Mouse (Mus musculus) erythroid progenitor cell, adult 5-6 weeks (primary cell): ENCODE measurements around the gene Dbil5. TPM values are rescaled to one million over a fixed set of nuclear protein-coding genes. Genes with fewer than 3 reads are reported as not detected.

Experiments
- ATAC-seq: replicated peaks from 2 replicates; pipeline ENCODE4 v1.8.0; 2016; ENCODE audit warnings: moderate number of reproducible peaks, mild to moderate bottlenecking, moderate TSS enrichment, inconsistent platforms; ENCODE audit not compliant: poor library complexity, low FRiP score, severe bottlenecking
- total RNA-seq, 2 experiments: library from RNA; stranded (forward) in 1 of 2; stranded (reverse) in 1 of 2; fragments of 150-400 nt in 1 of 2; fragments of 186-747, 209-891 nt in 1 of 2; gene quantifications; 2 replicates each; pipeline versions ENCODE4 v1.2.3 to v1.2.4; 2015 to 2017; ENCODE audit warnings: low replicate concordance in 2 of 2

Gene Dbil5
- total RNA-seq, 2 experiments from 2014 or later = not detected

GRCm38 (mm10) chr11:76224631-76225030, 7.2 kb downstream of the Dbil5 start:
- no peak for ATAC-seq

DNA sequence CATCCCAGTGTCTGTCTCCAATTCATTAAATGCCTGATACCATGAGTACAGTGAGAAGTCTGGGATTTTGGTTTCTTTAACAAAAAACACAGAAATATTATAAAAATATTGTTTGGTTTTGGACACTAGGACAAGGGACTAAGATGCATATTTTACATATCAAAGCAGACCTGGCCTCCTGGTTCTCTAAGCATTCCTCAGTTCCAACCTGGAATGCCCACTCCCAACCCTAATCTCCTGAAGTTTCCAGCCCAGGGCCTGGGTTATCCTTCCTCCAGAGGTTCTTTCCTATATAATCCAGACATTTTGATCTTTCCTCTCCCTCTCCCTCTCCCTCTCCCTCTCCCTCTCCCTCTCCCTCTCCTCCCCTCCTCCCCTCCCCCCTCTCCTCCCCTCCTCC, 7.6 kb downstream of the Dbil5 start:
- no peak for ATAC-seq

- ATAC-seq = no peak
Measured at GRCm38 (mm10) chr11:76236136-76236535, 18.7 kb downstream of the Dbil5 start.

DNA sequence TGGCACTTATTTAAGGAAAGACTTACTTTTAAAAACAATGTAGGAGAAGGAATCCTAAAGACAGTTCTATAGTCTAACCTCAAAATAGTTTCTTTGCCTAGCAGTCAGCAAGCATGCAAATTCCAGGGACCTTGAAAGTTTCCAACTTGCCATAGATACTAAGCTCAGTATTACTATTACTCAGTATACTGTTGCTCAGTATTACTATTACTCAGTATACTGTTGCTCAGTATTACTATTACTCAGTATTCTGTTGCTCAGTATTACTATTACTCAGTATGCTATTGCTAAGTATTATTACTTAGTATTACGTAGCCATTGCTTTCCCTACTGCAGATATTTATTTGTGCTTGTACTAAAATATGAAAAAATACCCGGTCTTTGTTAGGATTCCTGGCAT, 22.3 kb downstream of the Dbil5 start:
- no peak for ATAC-seq

DNA sequence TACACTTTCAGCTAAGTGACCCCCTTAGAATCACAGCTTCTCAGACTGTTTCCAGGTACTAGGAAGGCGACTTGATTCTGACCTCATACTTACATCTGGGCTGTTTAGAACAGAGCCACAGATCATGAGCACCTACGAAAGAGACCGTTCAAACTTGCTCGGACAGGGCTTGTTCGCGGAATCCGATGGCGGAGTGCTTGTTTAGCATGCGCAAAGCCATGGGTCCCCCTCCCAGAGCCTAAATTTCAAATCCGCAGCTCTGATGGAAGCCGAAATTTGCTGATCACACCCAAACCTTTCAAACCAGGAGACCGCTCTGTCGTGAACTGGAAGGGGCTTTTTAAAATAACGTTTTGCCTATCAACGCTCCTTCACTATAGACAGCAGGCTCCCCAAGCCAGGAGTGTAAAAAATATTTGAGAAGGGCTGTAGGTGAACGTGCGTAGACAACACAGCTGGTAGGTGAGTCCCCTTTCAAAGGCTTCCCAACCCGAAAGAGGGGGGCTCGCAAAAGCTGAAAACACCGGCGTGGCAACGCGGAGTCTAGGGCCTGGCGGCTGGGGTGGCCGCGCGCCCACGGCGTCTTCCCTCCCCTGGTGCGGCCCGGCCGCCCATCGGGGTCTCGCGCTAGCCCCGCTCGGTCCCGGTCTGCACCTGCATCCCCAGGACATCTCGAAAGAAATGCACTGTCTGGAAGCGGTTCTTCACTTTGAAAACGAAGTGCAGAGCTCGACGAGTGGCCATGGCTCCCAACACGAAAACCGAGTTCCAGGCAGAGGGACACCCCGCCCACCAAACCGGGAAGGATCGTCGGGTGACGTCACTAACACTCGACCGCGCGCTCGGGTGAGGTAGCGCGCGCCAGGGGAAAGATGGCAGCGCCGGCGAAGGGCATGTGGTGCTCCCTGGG, 25.7 kb downstream of the Dbil5 start, which contains the start of the genes Mrm3 and Glod4:
Gene Mrm3 (plus strand): TSS at position 815 of the 910 bp plus-strand sequence.
Gene Glod4 (minus strand): TSS at position 825 of the 910 bp plus-strand sequence.
- ATAC-seq = peak; percentile 98

DNA sequence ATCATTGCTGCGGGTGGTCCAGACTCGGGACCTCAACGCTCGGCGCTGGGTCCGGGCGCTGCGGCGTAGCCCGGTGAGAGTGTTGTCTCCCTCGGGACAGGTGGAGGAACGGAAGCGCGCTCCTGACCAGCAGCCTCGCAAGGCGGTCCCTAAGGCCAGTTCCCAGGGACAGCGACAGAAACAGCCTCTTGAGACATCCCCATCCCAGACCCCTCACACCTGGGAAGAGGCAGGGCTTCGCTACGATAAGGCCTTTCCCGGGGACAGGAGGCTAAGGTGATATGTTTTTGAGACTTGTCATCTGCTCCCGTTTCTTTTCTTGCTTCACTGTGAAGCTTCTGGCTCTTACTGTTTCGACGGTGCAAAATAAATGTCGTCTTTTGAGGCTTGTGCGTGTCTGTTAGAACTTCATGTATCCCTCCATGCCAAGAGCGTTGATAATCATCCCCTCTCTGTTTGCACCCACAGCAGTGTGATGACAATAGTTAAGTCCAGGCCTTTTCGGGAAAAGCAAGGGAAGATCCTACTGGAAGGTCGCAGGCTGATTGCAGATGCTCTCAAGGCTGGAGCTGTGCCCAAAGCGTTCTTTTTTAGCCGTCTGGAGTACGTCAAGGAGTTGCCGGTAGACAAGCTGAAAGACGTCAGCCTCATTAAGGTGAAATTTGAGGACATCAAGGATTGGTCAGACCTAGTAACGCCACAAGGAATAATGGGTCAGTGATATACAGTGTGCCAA, 26.6 kb downstream of the Dbil5 start:
- ATAC-seq = peak; percentile 56; the same call in 1 of the 2 replicates

- no peak for ATAC-seq
Measured at GRCm38 (mm10) chr11:76246439-76246838, 29.0 kb downstream of the Dbil5 start.

- no peak for ATAC-seq
Measured at GRCm38 (mm10) chr11:76247239-76247638, 29.8 kb downstream of the Dbil5 start.

- no peak for ATAC-seq
Measured at GRCm38 (mm10) chr11:76252036-76252435, 34.6 kb downstream of the Dbil5 start.

DNA sequence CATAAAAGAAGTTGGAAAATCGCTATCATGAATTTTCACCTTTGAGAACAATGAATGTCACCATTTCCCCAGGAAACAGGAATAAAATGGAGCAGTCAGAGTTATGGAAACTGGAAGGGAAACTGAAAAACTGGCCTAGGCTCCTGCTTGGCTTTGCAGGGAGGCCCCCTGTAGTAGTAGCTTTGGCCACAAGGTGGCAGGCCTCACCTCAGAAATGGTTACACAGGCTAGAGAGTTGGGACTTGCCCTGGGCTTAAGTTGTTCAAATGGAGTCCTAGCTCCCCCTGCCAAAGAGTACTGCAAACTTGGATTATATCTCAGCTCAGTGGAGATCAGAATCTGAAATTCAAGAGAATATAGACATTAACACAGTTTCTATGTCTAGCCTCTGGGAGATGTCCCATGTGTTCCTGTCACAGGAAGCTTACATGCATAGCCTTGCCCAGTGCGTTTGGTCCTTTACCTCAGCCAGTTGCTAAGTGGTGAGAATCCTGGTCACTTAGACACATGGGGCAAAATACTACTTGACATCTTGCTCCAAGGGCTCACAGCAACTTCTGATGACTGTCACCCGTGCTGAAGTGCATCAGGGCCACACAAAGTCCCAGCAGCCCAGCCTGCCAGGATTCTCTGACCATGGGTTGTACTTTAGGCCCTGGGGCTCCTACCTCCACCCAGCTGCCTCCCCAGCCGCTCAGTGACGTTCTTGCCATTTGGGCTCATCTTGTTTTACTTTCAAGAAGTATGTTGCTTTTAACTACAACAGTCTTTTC, 35.9 kb downstream of the Dbil5 start:
- ATAC-seq = peak; percentile 79

- ATAC-seq = no peak
Measured at GRCm38 (mm10) chr11:76253918-76254264, 36.5 kb downstream of the Dbil5 start.

- ATAC-seq = no peak
Measured at GRCm38 (mm10) chr11:76255431-76256001, 38.1 kb downstream of the Dbil5 start.

DNA sequence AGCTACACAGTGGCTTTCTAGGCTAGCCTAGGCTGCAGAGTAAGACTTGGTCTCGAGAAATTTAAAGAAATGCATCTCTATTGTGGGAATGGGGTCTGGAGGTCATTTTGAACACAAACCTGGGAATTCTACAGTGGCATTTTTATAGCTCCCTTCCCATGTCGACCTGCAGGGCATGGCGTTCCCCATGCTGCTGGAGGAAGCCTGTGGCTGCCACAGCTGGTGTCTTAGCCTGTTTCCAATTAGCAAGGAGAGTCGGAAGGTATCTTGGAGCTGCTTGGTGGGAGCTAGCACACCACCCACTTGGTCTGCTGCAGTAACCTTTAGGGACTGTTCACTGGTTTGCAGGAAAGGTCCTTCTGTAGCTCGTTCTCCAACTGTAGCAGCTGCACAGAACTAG, 38.7 kb downstream of the Dbil5 start:
- ATAC-seq = no peak

GRCm38 (mm10) chr11:76257386-76257785, 40.0 kb downstream of the Dbil5 start:
- ATAC-seq = no peak

- ATAC-seq = no peak
Measured at GRCm38 (mm10) chr11:76258511-76258910, 41.1 kb downstream of the Dbil5 start.

GRCm38 (mm10) chr11:76260208-76261050, 43.0 kb downstream of the Dbil5 start:
- no peak for ATAC-seq

DNA sequence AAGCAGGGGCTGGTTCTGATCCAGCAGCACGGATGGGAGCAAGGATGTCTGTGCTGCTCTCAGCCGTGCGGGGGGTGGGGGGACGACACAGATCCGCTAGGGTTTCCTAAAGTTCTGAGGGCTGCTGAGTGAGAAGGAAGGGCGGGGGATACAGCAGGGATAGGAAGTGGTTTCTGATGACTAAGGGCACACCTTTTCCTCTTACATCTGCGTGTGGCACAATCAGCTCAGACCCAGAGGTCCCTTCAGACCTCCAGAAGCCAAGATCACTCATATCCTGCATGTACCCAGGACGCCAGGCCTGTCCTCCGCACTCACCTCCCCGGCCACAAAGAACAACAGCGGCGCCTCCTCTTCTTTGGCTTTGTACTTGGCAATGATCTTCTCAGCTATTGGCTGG, 43.8 kb downstream of the Dbil5 start:
- no peak for ATAC-seq

DNA sequence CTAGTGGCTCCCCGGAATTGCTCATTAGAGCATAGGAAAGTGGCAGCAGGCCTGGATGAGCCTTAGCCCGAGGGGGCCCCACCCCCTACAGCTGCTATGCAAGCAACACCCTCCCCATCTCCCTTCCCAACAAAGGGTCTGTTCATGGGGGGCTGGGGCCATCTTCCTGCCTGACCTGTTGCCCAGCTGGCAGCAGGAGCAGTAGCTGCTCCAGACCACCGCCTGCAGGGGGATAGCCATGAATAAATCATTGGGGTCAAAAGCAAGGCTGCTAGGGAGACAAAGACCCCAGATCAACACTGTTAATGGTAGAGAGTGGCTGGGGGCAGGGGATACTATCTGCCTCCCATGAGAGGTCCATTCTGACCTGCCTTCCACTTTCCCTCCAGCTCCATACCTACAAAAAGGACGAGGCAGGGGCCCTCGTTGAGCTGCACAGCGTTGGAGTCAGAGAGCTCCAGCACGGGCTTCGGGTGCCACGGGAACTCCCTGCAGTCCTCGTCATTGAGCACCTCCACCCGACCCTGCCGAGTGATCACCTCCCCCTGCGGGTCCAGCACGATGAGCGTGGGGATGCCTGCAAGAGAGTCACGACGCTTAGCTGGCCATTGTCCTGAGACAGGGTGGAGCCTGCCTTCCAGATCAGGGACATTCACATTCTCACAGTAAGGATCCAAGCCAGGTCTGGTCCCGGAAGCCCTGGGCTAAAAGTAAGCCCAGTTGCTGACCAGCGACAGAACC, 45.4 kb downstream of the Dbil5 start:
- ATAC-seq = no peak
